Mouse (Mus musculus): ENCODE results near the gene Eno1.

GRCm38 (mm10) chr4:150268674-150269653 lies 32.4 kb downstream of the Eno1 start:
- TF ChIP-seq CTCF (IDR thresholded peaks at IDR 0.05; ENCODE audit: low read depth) (no peak), EP300 (IDR thresholded peaks at IDR 0.05; ENCODE audit: low read depth) (no peak)
